Mouse (Mus musculus) midbrain, postnatal 0 days (tissue): ENCODE data around the gene Pold1. TPM values are rescaled to one million over a fixed set of nuclear protein-coding genes. Genes with fewer than 3 reads are reported as not detected.

Experiments used
- ATAC-seq: fragments of 200-750 bp; cut with Nextera tagmentation; 2 replicates; pipeline ENCODE4 v1.8.0; 2017; ENCODE audit warnings: moderate number of reproducible peaks, mild to moderate bottlenecking, moderate TSS enrichment, moderate library complexity; ENCODE audit not compliant: low FRiP score
- DNase-seq: peaks from one replicate; pipeline ENCODE4 v3.0.0-alpha.2; 2015; ENCODE audit warnings: low spot score
- H3K27ac ChIP-seq: fragments of 300-500 bp; sonication (generic); 2 replicates; pipeline ENCODE4 v1.5.1; 2014; ENCODE audit warnings: low read depth, mild to moderate bottlenecking, low read length, mixed read lengths
- H3K27me3 ChIP-seq: fragments of 300-500 bp; sonication (generic); 2 replicates; pipeline ENCODE4 v1.6.1; 2014; ENCODE audit warnings: low read length, control low read depth, mixed read lengths; ENCODE audit not compliant: insufficient read depth
- H3K36me3 ChIP-seq: fragments of 300-500 bp; sonication (generic); 2 replicates; pipeline ENCODE4 v1.6.1; 2014; ENCODE audit warnings: low read length, control low read depth, mixed read lengths; ENCODE audit not compliant: insufficient read depth
- H3K4me1 ChIP-seq: fragments of 300-500 bp; sonication (generic); 2 replicates; pipeline ENCODE4 v1.6.1; 2014; ENCODE audit warnings: mild to moderate bottlenecking, control low read depth, antibody characterized with exemption, low read length, mixed read lengths; ENCODE audit not compliant: insufficient read depth
- H3K4me2 ChIP-seq: fragments of 300-500 bp; sonication (generic); 2 replicates; pipeline ENCODE4 v1.6.1; 2014; ENCODE audit warnings: low read depth, mild to moderate bottlenecking, low read length, mixed read lengths; ENCODE audit not compliant: poor library complexity, severe bottlenecking
- H3K4me3 ChIP-seq: fragments of 300-500 bp; sonication (generic); 2 replicates; pipeline ENCODE4 v1.5.1; 2014; ENCODE audit warnings: low read depth, mild to moderate bottlenecking, low read length, moderate library complexity
- H3K9ac ChIP-seq: fragments of 300-500 bp; sonication (generic); replicated peaks from 2 replicates; pipeline ENCODE4 v1.6.1; 2014; ENCODE audit warnings: mild to moderate bottlenecking, low read length, moderate library complexity, mixed read lengths; ENCODE audit not compliant: poor library complexity, severe bottlenecking
- H3K9me3 ChIP-seq: fragments of 300-500 bp; sonication (generic); 2 replicates; pipeline ENCODE4 v1.6.1; 2016; ENCODE audit warnings: low read length, control low read depth
- CTCF ChIP-seq: IDR thresholded peaks from 2 replicates; pipeline ENCODE4 v1.5.1; 2016; ENCODE audit warnings: antibody characterized with exemption, mild to moderate bottlenecking
- WGBS: fragments of 180-500 bp; shearing (Covaris S2); extraction: QIAGEN DNeasy Blood & Tissue Kit; methylation state at CpG from one replicate; pipeline ENCODE4 v1.1.7; 2014; 5-methylcytosine and 5-hydroxymethylcytosine counted together
- polyA plus RNA-seq: library from polyadenylated mRNA; unstranded; fragments of >200 nt; fragmentation: Nextera tagmentation; extraction: Ambion mirVana; gene quantifications from 2 replicates; pipeline ENCODE4 v1.2.1, GENCODE M21; 2015
- total RNA-seq: library from RNA; depleted of rRNA; stranded (reverse); fragments of >200 nt; gene quantifications from 2 replicates; pipeline ENCODE4 v1.2.3, GENCODE M21; 2014; rRNA removed

The Pold1 gene
- total RNA-seq (12.9 and 17.5 TPM in 2 replicates), polyA plus RNA-seq (8.8 and 9.6 TPM in 2 replicates)

- no peaks in the 10 kb centered on the region for H3K27me3 ChIP-seq
- peaks cover 19% of the 10 kb centered on the region for H3K36me3 ChIP-seq
- TF ChIP-seq CTCF, result peak; percentile 90
- WGBS, result under 1% methylated on average over 43 of the region's 43 CpGs
- H3K9me3 ChIP-seq, result no peaks in the 10 kb centered on the region
- peak within 1 kb of the TSS; percentile 50 for H3K4me3 ChIP-seq
- H3K9ac ChIP-seq, result peak within 1 kb of the TSS; percentile 44
- ATAC-seq (peak; percentile 90), DNase-seq (peak; percentile 99)
- H3K27ac ChIP-seq, result peak within 1 kb of the TSS; percentile 26; the same call in 1 of the 2 replicates
- H3K4me2 ChIP-seq, result peak within 1 kb of the TSS; percentile 94
- H3K4me1 ChIP-seq, result 0 out of 2 replicates have a peak, but pooled peaks cover 13% of the 10 kb centered on the region
Observed at GRCm38 (mm10) chr7:44548497-44549087, at the start of gene Pold1. Gene Pold1, minus strand, starts transcription at chr7:44548849.

- Histone ChIP-seq H3K4me2 (no peak overlapping the region), H3K9me3 (no peaks in the 10 kb centered on the region), H3K9ac (no peak overlapping the region), H3K36me3 (peaks cover 10% of the 10 kb centered on the region), H3K27ac (no peak overlapping the region), H3K27me3 (peaks cover 13% of the 10 kb centered on the region; the same call in 1 of the 2 replicates), H3K4me3 (no peak overlapping the region), H3K4me1 (peaks cover 5% of the 10 kb centered on the region; the same call in 1 of the 2 replicates)
- ATAC-seq (no peak), DNase-seq (no peak)
- WGBS, result 81% methylated on average over 10 of the region's 12 CpGs
- no peak for TF ChIP-seq CTCF
Observed at GRCm38 (mm10) chr7:44598336-44598735, 49.7 kb upstream of the Pold1 start.

- DNase-seq (no peak), ATAC-seq (no peak)
- H3K4me1 ChIP-seq, result peaks cover 11% of the 10 kb centered on the region
- no peak for TF ChIP-seq CTCF
- H3K4me2 ChIP-seq, result no peak overlapping the region
- H3K9me3 ChIP-seq, result no peaks in the 10 kb centered on the region
- peaks cover 10% of the 10 kb centered on the region for H3K36me3 ChIP-seq
- WGBS, result 84% methylated on average over 4 of the region's 4 CpGs
- H3K4me3 ChIP-seq, result no peak overlapping the region
- no peak overlapping the region for H3K9ac ChIP-seq
- H3K27me3 ChIP-seq, result peaks cover 6% of the 10 kb centered on the region; the same call in 1 of the 2 replicates
- H3K27ac ChIP-seq, result no peak overlapping the region
Observed at GRCm38 (mm10) chr7:44597666-44598065, 49.0 kb upstream of the Pold1 start.

DNA sequence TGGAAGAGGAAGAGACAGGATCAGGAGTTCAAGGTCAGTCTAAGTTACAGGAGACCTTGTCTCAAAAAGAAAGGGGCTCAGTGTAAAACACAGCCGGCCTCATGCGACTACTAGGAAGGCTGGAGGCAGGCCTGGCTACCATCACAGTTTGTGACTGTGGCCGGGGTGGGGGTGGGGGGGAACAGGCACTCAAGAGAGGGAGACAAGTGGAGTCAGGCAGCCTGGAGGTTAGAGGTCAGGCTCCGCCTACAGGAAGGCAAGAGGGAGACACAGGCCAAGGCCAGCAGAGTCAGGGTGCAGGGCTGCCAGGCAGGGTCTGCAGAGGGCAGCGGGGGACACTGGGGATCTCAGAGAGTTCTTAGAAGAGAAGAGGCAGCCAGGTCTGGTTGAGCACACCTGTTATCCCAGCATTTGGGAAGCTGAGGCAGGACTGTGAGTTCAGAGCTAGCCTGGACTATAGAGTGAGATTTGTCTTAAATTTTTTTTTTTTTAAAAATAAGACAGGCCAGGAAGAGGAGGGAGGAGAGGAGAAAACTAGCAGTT lies 48.4 kb upstream of the Pold1 start:
- no peak overlapping the region for H3K4me2 ChIP-seq
- H3K4me1 ChIP-seq, result peaks cover 16% of the 10 kb centered on the region
- peaks cover 10% of the 10 kb centered on the region for H3K36me3 ChIP-seq
- no peak overlapping the region for H3K27ac ChIP-seq
- H3K4me3 ChIP-seq, result no peak overlapping the region
- ATAC-seq (no peak), DNase-seq (no peak)
- H3K9ac ChIP-seq, result no peak overlapping the region
- WGBS, result 67% methylated on average over 5 of the region's 5 CpGs
- TF ChIP-seq CTCF, result no peak
- peaks cover under 1% of the 10 kb centered on the region; the same call in 1 of the 2 replicates for H3K27me3 ChIP-seq
- no peaks in the 10 kb centered on the region for H3K9me3 ChIP-seq

DNA sequence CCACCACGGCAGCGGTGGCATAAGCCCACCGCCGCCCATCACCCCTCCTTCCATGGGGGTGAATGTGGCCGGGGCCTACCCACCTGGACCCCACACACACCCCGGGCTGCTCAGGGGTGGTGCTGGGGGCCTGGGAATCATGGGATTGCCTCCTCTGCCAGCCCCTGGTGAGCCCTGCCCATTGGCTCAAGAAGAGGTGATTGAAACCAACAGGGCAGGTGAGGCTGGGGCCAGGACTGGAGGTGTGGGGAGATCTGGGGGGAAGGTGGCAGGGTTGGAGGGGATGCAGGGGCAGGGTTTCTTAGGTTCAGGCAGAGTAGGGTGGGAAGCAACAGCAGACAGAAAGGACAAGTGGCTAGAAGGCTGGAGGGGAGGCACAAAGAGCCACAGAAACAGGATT lies 47.4 kb upstream of the Pold1 start:
- WGBS, result 92% methylated on average over 5 of the region's 6 CpGs
- DNase-seq (no peak), ATAC-seq (no peak)
- Histone ChIP-seq H3K9me3 (no peaks in the 10 kb centered on the region), H3K4me3 (no peak overlapping the region), H3K36me3 (peaks cover 10% of the 10 kb centered on the region), H3K4me2 (no peak overlapping the region), H3K4me1 (peaks cover 18% of the 10 kb centered on the region), H3K9ac (no peak overlapping the region), H3K27ac (no peak overlapping the region), H3K27me3 (no peaks in the 10 kb centered on the region)
- no peak for TF ChIP-seq CTCF

GRCm38 (mm10) chr7:44595131-44595561 lies 46.5 kb upstream of the Pold1 start:
- H3K4me2 ChIP-seq, result no peak overlapping the region
- no peak overlapping the region for H3K9ac ChIP-seq
- no peaks in the 10 kb centered on the region for H3K9me3 ChIP-seq
- peaks cover 10% of the 10 kb centered on the region for H3K36me3 ChIP-seq
- H3K4me3 ChIP-seq, result no peak overlapping the region
- ATAC-seq (no peak), DNase-seq (no peak)
- no peak for TF ChIP-seq CTCF
- 93% methylated on average over 20 of the region's 20 CpGs for WGBS
- peaks cover 18% of the 10 kb centered on the region for H3K4me1 ChIP-seq
- no peaks in the 10 kb centered on the region for H3K27me3 ChIP-seq
- H3K27ac ChIP-seq, result no peak overlapping the region
